Mouse (Mus musculus) liver, adult 2 months (tissue): ENCODE data around the gene Itgb3bp.

ENCODE experiments used
- CTCF ChIP-seq: fragments of 200-500 bp; IDR thresholded peaks from 2 replicates; pipeline ENCODE4 v1.5.1; 2011; ENCODE audit warnings: low read depth, low read length, control low read depth
- POLR2A ChIP-seq: fragments of 200-500 bp; IDR thresholded peaks from 2 replicates; pipeline ENCODE4 v1.6.1; 2011; ENCODE audit warnings: low read length, control low read depth; ENCODE audit not compliant: insufficient read depth; ENCODE audit errors: extremely low read depth

DNA sequence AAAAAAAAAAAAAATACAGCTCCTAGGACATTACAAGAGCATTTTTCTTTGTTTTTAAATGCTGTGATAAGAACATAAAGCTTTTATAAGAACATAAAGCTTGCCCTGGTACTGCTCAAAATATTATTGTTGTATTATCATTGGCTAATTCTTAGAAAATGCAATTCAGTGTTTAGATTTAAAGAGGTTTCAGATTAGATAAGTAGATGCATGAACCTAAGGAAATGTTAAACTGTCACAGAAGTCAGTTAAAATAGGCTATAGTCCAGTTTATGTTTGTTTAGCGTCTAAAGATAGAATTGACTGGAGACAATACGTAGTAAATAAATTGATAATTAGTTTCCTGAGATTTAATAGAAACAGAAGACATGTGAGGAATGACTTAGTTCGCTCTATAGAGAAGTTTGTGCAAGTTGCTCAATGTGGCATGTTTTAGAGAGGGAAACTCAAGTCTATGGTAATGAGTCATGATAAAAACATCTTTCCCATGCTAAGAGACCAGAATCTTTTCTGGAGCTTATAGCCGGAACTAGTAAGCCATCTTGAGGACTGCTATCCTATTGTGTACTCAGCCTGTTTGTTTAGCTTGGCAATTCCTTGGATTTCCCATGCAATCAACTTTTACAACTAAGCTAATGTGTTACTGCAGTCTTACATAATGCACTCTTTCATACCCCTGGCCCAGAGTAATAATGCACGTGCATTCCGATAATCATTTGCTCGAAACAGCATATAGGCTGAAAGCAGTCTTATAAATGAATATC is 112.7 kb downstream of the Itgb3bp start:
- TF ChIP-seq CTCF = no peak
- no peak for TF ChIP-seq POLR2A
